Comparison of ENCODE assay signal across 8 mouse cellular contexts in genomic region chr13:15762291-15762690, GRCm38 (mm10).
"Had no signal": no experiment of that assay in that cellular context is flagged by ENCODE, and none has a peak within 500 bp of the region (broad histone marks: within the 10 kb centered on the region; RNA-seq: fewer than 3 reads in every experiment).

No protein-coding gene starts in this region.

- H3K9me3 ChIP-seq: limb, embryonic 15.5 days; liver, embryonic 13.5 days; midbrain, embryonic 13.5 days; neural tube, embryonic 15.5 days had no signal

- H3K27ac ChIP-seq: left cerebral cortex, adult 2 months; limb, embryonic 15.5 days; liver, embryonic 13.5 days; midbrain, embryonic 13.5 days; neural tube, embryonic 15.5 days had no signal

- H3K36me3 ChIP-seq: limb, embryonic 15.5 days; liver, embryonic 13.5 days; midbrain, embryonic 13.5 days; neural tube, embryonic 15.5 days had no signal

- H3K27me3 ChIP-seq: limb, embryonic 15.5 days; liver, embryonic 13.5 days; neural tube, embryonic 15.5 days had no signal

- H3K4me2 ChIP-seq: limb, embryonic 15.5 days; liver, embryonic 13.5 days; midbrain, embryonic 13.5 days; neural tube, embryonic 15.5 days had no signal

- H3K9ac ChIP-seq: limb, embryonic 15.5 days; liver, embryonic 13.5 days; liver, postnatal 0 days; midbrain, embryonic 13.5 days; neural tube, embryonic 15.5 days had no signal

- H3K4me3 ChIP-seq: left cerebral cortex, adult 2 months; limb, embryonic 15.5 days; liver, embryonic 13.5 days; midbrain, embryonic 13.5 days; neural tube, embryonic 15.5 days had no signal

- ATAC-seq: liver, postnatal 0 days had no signal

- DNase-seq: liver, embryonic 13.5 days; liver, postnatal 0 days; spleen, adult 18-20 months; thymus, adult 18-20 months had no signal
